Mouse (Mus musculus) stomach, postnatal 0 days (tissue): ENCODE data around the gene Eef2.

Source experiments
- CTCF ChIP-seq: IDR thresholded peaks from 2 replicates; pipeline ENCODE4 v1.5.1; 2016; ENCODE audit warnings: antibody characterized with exemption, low read depth, mild to moderate bottlenecking, moderate library complexity
- EP300 ChIP-seq: optimal IDR thresholded peaks from 2 replicates; pipeline ENCODE3; 2016; ENCODE audit warnings: antibody characterized with exemption

DNA sequence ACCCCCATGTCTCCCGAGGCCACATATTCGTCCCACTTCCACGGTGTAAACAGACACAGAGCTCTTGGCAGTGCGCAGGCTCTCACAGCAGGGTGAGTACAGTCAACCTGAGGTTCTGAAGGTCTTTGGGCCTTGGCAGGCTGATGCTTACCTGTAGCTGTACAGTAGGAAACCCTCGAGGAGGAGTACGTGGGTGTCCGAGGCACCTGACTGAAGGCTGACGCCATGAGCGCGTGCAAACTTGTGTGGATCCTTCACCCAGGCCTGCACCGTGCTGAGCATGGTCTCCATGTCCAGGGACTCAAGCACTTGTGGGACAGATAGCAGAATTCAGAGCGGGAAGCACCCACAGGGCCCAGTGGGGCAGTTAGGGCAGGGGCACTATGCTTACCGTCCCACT lies 23.7 kb downstream of the Eef2 start:
- TF ChIP-seq CTCF, result no peak
- TF ChIP-seq EP300, result no peak
